Mouse (Mus musculus): ENCODE data around the gene Arhgef28.

- no peak for TF ChIP-seq CTCF (IDR thresholded peaks at IDR 0.05; ENCODE audit: borderline replicate concordance, insufficient read depth, low read length)
- no peak for TF ChIP-seq POLR2A (IDR thresholded peaks at IDR 0.05; ENCODE audit: low read depth, low read length)
Observed at GRCm38 (mm10) chr13:98138786-98139185, 67.5 kb downstream of the Arhgef28 start.
